Mouse (Mus musculus): ENCODE data around the gene Poll.

DNA sequence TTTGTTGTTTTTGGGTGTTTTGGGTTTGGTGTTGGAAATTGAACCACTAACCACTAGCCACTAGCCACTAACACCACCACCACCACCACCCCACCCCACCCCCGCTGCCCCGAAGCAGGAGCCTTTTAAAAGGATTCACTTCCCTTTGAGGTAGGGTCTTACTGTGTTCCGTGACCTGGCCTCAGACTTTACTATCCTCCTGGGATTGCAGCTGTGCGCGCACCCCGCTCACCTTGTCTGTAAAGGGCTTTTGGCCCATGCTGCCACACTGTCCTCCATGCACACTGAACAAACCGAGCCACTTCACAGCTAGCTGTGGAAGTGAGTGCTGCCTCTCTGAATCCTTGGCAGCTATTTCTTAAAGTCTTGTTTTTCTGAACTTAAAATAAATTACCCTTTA lies 54.9 kb downstream of the Poll start:
- TF ChIP-seq POLR2A (IDR thresholded peaks at IDR 0.05; ENCODE audit: borderline replicate concordance, insufficient read depth, low read length) = no peak
- TF ChIP-seq CTCF (IDR thresholded peaks at IDR 0.05; ENCODE audit: borderline replicate concordance, insufficient read depth, low read depth, low read length) = no peak
